Mouse (Mus musculus): ENCODE results near the gene Ifi47.
A peak's percentile ranks its signal among the peaks of the same experiment; 100 is the strongest.

The Ifi47 gene

DNA sequence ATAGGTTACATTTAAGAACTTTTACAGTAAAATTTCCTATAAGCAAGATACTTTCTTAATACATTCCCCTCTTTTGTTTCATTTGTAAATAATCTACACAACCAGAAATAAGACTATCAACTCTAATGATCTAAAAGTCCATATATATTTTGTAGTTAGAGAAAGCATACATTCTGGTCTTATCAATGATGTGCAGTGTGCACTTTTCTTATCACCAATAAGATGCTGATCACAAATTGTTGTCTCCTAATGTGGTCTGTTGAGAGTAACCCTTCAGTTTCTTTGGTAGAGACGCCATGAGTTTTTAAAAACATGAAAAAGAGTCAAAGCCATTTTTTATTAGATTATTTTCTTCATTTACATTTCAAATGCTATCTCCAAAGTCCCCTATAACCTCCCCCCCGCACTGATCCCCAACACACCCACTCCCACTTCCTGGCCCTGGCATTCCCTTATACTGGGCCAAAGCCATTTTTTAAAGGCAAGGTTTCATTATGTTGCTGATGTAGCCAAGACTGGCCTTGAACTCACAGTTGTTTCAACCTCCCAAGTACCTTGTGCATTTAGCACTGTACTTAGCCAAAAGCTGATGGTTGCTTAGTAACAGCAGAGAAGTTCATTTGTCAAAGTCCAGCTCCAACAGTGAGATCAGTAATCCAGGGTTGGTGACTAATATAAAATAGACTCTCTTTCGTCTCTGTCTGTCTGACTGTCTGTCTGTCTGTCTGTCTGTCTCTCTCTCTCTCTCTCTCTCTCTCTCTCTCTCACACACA is 13.5 kb downstream of the Ifi47 start:
- DNase-seq (ENCODE audit: low spot score in 2 of 2): no peak

DNA sequence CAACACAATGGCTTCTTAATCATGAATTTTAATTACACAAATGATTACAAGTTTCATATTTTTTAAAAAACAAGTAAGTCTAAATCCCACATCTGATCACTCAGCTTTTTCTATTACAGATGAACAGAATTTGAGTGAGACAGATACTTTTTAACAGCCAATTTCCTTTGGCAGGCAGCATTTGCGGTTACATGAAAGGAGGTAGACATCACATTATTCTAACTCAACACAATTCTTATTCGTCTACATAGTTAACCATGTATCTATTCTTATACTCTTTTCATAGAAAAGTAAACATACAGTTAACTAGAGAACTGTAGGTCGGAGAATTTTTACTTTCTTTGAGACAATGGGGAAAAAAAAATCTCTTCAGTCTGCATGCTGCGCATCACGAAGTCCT is 14.2 kb downstream of the Ifi47 start:
- no peak for DNase-seq (ENCODE audit: low spot score in 2 of 2)

DNA sequence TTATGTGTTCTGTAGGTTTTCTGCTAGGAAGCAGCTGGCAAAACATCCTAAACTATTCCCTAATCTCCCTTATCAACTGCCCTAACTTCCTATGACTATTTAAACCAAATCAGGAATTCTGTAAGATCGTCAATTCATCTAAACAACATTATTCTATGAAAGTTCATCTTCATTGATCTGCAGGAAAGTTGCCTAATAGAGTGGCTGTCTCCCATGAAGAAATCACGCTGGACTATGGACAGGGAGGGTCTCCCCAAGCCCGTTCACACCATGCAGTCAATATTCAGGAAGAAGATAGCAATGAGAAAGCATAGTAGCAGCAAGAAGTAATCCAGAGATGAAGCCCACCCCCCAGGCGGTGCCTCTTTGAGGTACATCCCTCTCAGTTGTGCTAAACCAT is 14.8 kb downstream of the Ifi47 start:
- no peak for DNase-seq (ENCODE audit: low spot score in 2 of 2)

DNA sequence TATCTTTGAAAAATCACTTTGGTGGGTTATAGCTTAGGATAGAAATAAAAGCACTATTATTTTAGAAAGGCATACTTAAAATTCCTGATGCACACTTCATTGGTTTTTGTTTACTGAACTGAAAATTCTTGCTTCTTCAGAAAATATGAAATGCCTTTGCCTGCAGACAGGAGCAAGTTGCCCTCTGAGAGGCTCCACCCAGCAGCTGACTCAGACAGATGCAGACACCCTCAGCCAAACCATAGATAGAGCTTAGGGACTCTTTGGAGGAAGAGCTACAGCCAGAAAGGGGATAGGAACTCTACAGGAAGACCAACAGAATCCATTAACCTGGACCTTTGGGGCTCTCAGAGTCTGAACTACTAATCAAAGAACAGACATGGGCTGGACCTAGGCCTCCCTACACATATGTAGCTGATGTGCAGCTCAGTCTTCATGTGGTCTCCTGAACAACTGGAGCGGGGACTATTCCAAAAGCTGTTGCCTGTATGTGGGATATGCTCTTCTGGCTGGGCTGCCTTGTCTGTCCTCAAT is 15.7 kb downstream of the Ifi47 start:
- DNase-seq (ENCODE audit: low spot score in 2 of 2): no peak

GRCm38 (mm10) chr11:49092786-49093185 is 16.4 kb downstream of the Ifi47 start:
- no peak for DNase-seq (ENCODE audit: low spot score in 2 of 2)

GRCm38 (mm10) chr11:49093861-49094660 is 17.7 kb downstream of the Ifi47 start:
- no peak for DNase-seq (ENCODE audit: low spot score in 2 of 2)

DNA sequence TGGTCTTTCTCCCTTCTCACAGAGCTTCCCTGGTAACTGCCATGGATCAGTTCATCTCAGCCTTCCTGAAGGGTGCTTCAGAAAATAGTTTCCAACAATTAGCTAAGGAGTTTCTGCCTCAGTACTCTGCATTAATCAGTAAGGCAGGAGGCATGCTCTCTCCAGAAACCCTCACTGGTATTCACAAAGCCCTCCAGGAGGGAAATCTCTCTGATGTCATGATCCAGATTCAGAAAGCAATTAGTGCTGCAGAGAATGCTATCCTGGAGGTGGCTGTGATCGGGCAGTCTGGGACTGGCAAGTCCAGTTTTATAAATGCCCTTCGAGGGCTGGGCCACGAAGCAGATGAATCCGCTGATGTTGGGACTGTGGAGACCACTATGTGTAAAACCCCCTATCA is 19.0 kb downstream of the Ifi47 start:
- DNase-seq (ENCODE audit: low spot score in 2 of 2): no peak

DNA sequence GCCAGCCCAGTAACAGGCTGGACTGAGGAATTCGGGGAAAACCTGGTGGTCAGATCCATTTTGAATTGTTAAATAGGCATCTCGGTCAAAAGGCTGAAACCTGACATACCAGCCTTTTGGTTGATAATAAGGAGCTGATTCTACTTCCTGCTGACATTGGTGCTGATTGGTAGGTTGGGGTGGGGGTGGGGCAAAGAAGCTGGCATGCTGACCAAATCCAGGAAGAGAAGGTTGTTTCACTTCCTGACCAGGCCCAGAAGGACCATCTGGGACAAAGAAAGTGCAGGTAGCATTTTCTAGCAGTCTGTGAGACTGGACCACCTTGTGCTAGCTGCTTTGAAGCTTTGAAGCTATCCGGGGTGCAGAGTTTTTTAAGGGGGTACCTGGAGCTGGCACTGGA is 24.0 kb downstream of the Ifi47 start:
- DNase-seq (ENCODE audit: low spot score in 2 of 2): no peak

DNA sequence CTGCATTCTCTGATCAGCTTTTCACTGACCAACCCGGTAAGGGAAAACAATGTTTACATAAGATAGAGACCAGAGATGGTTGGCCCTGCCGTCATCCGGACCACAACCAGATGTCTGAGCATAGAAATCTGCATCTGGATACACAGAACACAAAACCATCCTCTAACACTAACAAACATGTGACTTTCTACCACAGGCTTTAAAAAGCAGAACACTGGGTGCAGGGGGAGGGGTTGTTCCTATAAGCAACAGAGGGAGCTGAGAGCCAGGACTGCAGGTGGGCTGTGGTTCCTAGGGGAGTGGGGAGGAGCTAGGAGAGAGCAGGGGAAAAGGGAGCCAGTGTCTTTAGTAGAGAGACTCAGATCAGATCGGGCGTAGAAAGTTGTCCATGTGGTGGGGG is 25.1 kb downstream of the Ifi47 start:
- no peak for DNase-seq (ENCODE audit: low spot score in 2 of 2)

DNA sequence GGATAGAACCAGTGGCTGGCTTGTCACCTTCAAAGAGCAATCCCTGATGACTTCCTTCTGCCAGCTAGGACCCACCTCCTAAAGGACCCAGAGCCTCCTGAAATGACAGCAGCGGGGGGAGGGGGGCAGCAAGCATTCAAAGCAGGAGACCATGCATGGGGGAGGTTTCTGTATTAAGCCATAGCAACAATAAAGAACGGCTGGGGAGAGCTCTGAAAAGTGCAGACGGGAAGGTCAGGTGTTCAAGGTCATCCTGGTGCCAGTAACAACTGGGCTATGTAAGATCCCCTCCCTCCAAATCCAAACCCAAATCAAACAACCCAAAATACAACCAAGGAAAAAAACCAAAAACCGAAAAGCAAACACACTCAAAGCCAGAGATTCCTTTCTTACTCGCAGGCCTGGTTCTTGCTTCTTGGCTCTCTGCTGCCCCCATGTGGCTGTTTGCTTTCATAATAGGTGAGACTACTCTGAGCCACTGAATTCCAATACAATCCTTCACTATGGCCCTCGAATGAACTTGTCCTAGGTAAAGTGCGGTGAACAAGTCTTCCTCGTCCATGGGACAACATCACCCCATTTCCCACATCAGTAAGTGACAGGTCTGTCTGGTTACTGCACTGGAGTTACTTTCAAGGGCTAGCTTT is 26.8 kb downstream of the Ifi47 start:
- DNase-seq (ENCODE audit: low spot score in 2 of 2): peak; percentile 92 to 95

GRCm38 (mm10) chr11:49105752-49106151 is 29.4 kb downstream of the Ifi47 start:
- DNase-seq (ENCODE audit: low spot score in 2 of 2): no peak

DNA sequence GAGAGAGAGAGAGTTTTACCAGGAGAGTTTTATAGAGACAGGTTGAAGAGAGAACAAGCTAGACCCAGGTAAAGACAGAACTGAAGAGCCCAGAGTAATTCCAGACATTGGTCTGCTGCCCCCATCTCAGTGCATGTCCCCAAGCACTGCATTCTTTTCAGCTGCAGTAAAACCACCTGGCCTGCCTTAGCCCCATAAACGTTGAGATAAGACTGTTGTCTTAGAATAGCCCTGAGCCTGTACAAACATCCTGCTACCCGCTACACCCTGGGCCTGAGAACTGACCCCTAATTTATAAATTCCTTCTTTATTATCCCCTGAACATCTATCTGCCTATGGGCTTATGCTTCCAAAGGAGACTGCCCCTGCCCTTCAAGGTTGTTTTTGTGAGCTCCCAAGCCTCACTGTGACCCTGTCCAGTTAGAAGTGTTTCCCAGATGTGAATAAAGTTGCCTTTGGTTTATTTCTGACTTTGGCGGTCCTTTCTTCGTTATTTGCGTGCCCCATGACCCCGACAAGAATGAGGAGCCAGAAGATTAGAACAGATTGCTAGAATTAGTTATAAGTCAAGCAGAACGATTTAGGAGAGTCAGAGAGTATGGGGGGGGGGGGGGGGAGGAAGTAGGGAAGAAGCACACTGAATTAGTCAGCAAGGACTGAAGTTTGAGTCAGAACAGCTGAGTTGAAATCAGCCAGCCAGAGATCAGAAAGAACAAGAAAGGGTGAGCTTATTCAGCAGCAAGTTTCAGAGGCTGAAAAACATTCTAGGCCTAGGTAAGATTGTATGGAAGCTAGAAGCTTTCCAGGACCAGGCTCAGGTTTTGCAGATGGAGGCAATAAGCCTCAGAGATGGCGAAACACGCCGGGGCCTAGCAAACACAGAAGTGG is 31.5 kb downstream of the Ifi47 start:
- DNase-seq (ENCODE audit: low spot score in 2 of 2): no peak

- peak; percentile 50 to 54 for DNase-seq (ENCODE audit: low spot score in 2 of 2)
Observed at GRCm38 (mm10) chr11:49108833-49109232, 32.4 kb downstream of the Ifi47 start.

DNA sequence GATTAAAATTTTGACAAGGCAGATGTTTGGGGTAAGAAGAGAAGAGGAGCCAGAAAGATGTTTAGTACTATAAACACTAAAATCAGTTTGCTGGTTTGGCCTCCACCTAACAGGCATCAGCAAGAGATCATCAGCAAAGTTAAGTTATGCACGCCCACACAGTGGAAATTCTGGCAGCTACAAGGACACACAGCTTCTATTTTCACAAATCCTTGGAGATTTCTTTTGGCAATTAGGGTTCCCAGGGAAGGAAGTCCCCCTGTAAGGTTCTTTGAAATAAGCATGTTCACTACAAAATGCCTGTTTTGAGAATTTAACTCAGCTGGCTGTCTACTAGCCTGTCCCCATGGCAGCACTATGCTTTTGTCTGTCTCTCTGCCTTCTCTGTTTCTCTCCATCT is 34.6 kb downstream of the Ifi47 start:
- DNase-seq (ENCODE audit: low spot score in 2 of 2): peak in 1 of 2 experiments; percentile 16

DNA sequence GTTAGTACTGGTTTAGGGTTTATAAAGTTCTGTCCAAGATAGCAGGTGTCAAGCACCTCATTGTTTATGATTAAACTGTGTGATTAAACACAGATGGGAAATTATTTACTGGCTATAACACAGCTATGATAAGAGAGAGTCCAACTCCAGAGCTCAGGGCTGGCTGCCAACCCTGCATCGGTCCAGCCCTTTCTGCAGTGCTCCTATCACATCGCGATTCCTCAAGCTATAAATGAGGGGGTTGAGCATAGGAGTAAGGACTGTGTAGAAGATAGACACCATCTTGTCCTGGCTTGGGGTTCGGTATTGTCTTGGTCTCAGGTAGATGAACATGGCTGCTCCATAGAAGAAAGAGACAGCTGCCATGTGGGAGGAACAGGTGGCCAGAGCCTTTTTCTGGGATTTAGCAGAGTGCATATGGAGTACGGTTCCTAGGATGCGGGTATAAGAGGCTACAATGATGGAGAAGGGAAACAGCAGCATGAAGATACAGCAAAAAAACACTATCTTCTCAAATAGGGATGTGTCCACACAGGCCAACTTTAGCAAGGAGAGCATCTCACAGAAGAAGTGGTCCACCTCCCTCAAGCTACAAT is 36.3 kb downstream of the Ifi47 start:
- DNase-seq (ENCODE audit: low spot score in 2 of 2): peak; percentile 30 to 56

- no peak for DNase-seq (ENCODE audit: low spot score in 2 of 2)
Observed at GRCm38 (mm10) chr11:49114158-49114557, 37.8 kb downstream of the Ifi47 start.

GRCm38 (mm10) chr11:49114774-49115173 is 38.4 kb downstream of the Ifi47 start, which contains the start of gene Olfr1396:
Gene Olfr1396, minus strand, starts transcription at chr11:49114874.
- no peak for DNase-seq (ENCODE audit: low spot score in 2 of 2)

DNA sequence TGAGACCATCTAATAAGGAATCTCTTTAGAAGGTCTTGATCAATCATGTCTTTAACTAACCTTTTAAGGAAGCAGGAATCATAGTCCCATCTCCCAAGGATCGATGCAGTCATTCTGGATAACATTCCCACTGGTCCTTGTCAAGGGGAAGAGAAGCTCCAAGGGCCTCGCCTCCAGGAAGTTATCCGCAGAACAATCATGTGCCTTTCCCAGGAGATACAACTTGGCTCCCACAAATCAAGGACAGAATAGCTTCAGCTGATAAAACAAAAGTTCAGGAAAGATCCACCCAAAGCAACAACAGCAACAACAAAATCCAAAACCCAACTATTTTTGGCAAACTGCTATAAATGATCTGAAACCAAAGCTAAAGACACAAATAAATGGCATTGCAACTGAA is 43.2 kb downstream of the Ifi47 start:
- no peak for DNase-seq (ENCODE audit: low spot score in 2 of 2)

GRCm38 (mm10) chr11:49124169-49124568 is 47.8 kb downstream of the Ifi47 start:
- DNase-seq (ENCODE audit: low spot score in 2 of 2): no peak

GRCm38 (mm10) chr11:49141974-49142373 is 65.6 kb downstream of the Ifi47 start, which contains the start of gene Olfr1395:
Gene Olfr1395, plus strand, starts transcription at chr11:49142274.
- DNase-seq (ENCODE audit: low spot score in 2 of 2): no peak

All from right cerebral cortex, adult 2 months (tissue).